7 mouse cellular contexts compared by ENCODE assay signal in genomic region chr3:65665977-65666766, GRCm38 (mm10). TPM values are rescaled to one million over a fixed set of nuclear protein-coding genes. Genes with fewer than 3 reads are reported as not detected.
A peak's percentile ranks its signal among the peaks of the same experiment; 100 is the strongest.
DNase-seq lines count a peak whose midpoint lies in the region; ATAC-seq and TF ChIP-seq lines count a peak whose summit lies in the region.

Lekr1 (plus strand) TSS chr3:65666228.

- H3K79me2 ChIP-seq in heart, adult 2 months (replicated peaks; ENCODE audit: control insufficient read depth, insufficient read depth, low read length) = no peaks in the 10 kb centered on the region

- peak; percentile 92 for DNase-seq in adrenal gland, postnatal 25 days
- peak; percentile 92 to 94 for DNase-seq in heart, adult 2 months
- peak; percentile 94 for DNase-seq in kidney, adult 2 months
- DNase-seq in limb, embryonic 11.5 days (ENCODE audit: low spot score) = peak; percentile 94

- H3K27me3 ChIP-seq in embryonic facial prominence, embryonic 12.5 days = no peaks in the 10 kb centered on the region
- no peaks in the 10 kb centered on the region for H3K27me3 ChIP-seq in heart, adult 2 months (ENCODE audit: control insufficient read depth, insufficient read depth, low read length)
- H3K27me3 ChIP-seq in kidney, adult 2 months (replicated peaks; ENCODE audit: control insufficient read depth, insufficient read depth, low read length) = no peaks in the 10 kb centered on the region
- no peaks in the 10 kb centered on the region for H3K27me3 ChIP-seq in limb, embryonic 11.5 days (ENCODE audit: control insufficient read depth, insufficient read depth, low read length)
- H3K27me3 ChIP-seq in midbrain, embryonic 13.5 days = peaks cover 20% of the 10 kb centered on the region
- no peaks in the 10 kb centered on the region for H3K27me3 ChIP-seq in small intestine, adult 2 months (ENCODE audit: control insufficient read depth, insufficient read depth, low read length)

- no peak within 1 kb of the TSS for H3K27ac ChIP-seq in embryonic facial prominence, embryonic 12.5 days
- H3K27ac ChIP-seq in heart, adult 2 months = peak within 1 kb of the TSS; percentile 80
- peak within 1 kb of the TSS; percentile 64 for H3K27ac ChIP-seq in kidney, adult 2 months (ENCODE audit: insufficient read depth, low read depth, low read length)
- H3K27ac ChIP-seq in limb, embryonic 11.5 days (replicated peaks; ENCODE audit: low read depth, low read length) = no peak within 1 kb of the TSS
- H3K27ac ChIP-seq in midbrain, embryonic 13.5 days = peak within 1 kb of the TSS; percentile 68
- H3K27ac ChIP-seq in small intestine, adult 2 months (ENCODE audit: insufficient read depth, low read depth, low read length) = peak within 1 kb of the TSS; percentile 55

- TF ChIP-seq POLR2A in heart, adult 2 months (IDR thresholded peaks at IDR 0.05; ENCODE audit: insufficient read depth, low read depth, low read length) = peak; percentile 78
- TF ChIP-seq POLR2A in kidney, adult 2 months (IDR thresholded peaks at IDR 0.05; ENCODE audit: low read depth, low read length) = no peak
- TF ChIP-seq POLR2A in small intestine, adult 2 months (IDR thresholded peaks at IDR 0.05; ENCODE audit: low read depth, low read length) = peak; percentile 77

- ATAC-seq in embryonic facial prominence, embryonic 12.5 days (ENCODE audit: insufficient number of reproducible peaks, insufficient read depth, low FRiP score, low TSS enrichment) = peak; percentile 84
- peak; percentile 91 for ATAC-seq in limb, embryonic 11.5 days (ENCODE audit: insufficient number of reproducible peaks, low FRiP score, low TSS enrichment, low read depth)
- peak; percentile 96 for ATAC-seq in midbrain, embryonic 13.5 days

- intact Hi-C loops in heart, adult 2 months (cut with DNase I) = loop anchor here (5.0 kb wide), 2 partner anchors 196 to 261 kb away; no protein-coding TSS in a partner anchor

- H3K9ac ChIP-seq in embryonic facial prominence, embryonic 12.5 days = peak within 1 kb of the TSS; percentile 63
- H3K9ac ChIP-seq in heart, adult 2 months (ENCODE audit: low read depth, low read length) = peak within 1 kb of the TSS; percentile 79
- peak within 1 kb of the TSS; percentile 78 for H3K9ac ChIP-seq in limb, embryonic 11.5 days (ENCODE audit: low read length)
- peak within 1 kb of the TSS; percentile 68 for H3K9ac ChIP-seq in midbrain, embryonic 13.5 days (replicated peaks)

- TF ChIP-seq CTCF in heart, adult 2 months (IDR thresholded peaks at IDR 0.05) = no peak
- TF ChIP-seq CTCF in kidney, adult 2 months (conservative IDR thresholded peaks at IDR 0.05; ENCODE audit: insufficient read depth, insufficient read length, low read depth, low read length) = no peak
- TF ChIP-seq CTCF in small intestine, adult 2 months (IDR thresholded peaks at IDR 0.05; ENCODE audit: extremely low read depth, insufficient read length, insufficient replicate concordance, low read depth, low read length) = no peak

- peak within 1 kb of the TSS; percentile 75 for H3K4me3 ChIP-seq in embryonic facial prominence, embryonic 12.5 days
- H3K4me3 ChIP-seq in heart, adult 2 months = peak within 1 kb of the TSS; percentile 67
- H3K4me3 ChIP-seq in kidney, adult 2 months (ENCODE audit: insufficient read depth, low read depth, low read length) = peak within 1 kb of the TSS; percentile 62
- peak within 1 kb of the TSS; percentile 74 for H3K4me3 ChIP-seq in limb, embryonic 11.5 days (ENCODE audit: low read depth, low read length)
- H3K4me3 ChIP-seq in midbrain, embryonic 13.5 days (replicated peaks) = peak within 1 kb of the TSS; percentile 66
- H3K4me3 ChIP-seq in small intestine, adult 2 months (ENCODE audit: low read depth, low read length) = peak within 1 kb of the TSS; percentile 85

- peak within 1 kb of the TSS; percentile 73 for H3K4me2 ChIP-seq in embryonic facial prominence, embryonic 12.5 days (replicated peaks)
- H3K4me2 ChIP-seq in limb, embryonic 11.5 days (ENCODE audit: low read depth, severe bottlenecking) = peak within 1 kb of the TSS; percentile 70
- peak within 1 kb of the TSS; percentile 74 for H3K4me2 ChIP-seq in midbrain, embryonic 13.5 days (replicated peaks)

- H3K9me3 ChIP-seq in embryonic facial prominence, embryonic 12.5 days = no peaks in the 10 kb centered on the region
- no peaks in the 10 kb centered on the region for H3K9me3 ChIP-seq in limb, embryonic 11.5 days (ENCODE audit: control insufficient read depth, low read length)
- H3K9me3 ChIP-seq in midbrain, embryonic 13.5 days = no peaks in the 10 kb centered on the region

- H3K4me1 ChIP-seq in embryonic facial prominence, embryonic 12.5 days = no peaks in the 10 kb centered on the region
- H3K4me1 ChIP-seq in heart, adult 2 months (ENCODE audit: control insufficient read depth, insufficient read depth, low read length) = peaks cover 1% of the 10 kb centered on the region; the same call in 1 of the 2 replicates
- H3K4me1 ChIP-seq in kidney, adult 2 months (ENCODE audit: control insufficient read depth, insufficient read depth, low read length) = peaks cover 2% of the 10 kb centered on the region; the same call in 1 of the 2 replicates
- no peaks in the 10 kb centered on the region for H3K4me1 ChIP-seq in limb, embryonic 11.5 days (ENCODE audit: control insufficient read depth, insufficient read depth, low read length)
- no peaks in the 10 kb centered on the region for H3K4me1 ChIP-seq in midbrain, embryonic 13.5 days (replicated peaks)
- peaks cover 2% of the 10 kb centered on the region; the same call in 1 of the 2 replicates for H3K4me1 ChIP-seq in small intestine, adult 2 months (ENCODE audit: control insufficient read depth, insufficient read depth, insufficient read length, low read length)

- no peak for TF ChIP-seq EP300 in heart, adult 2 months (IDR thresholded peaks at IDR 0.05; ENCODE audit: insufficient read depth, low read depth, low read length)

- no peaks in the 10 kb centered on the region for H3K36me3 ChIP-seq in embryonic facial prominence, embryonic 12.5 days
- H3K36me3 ChIP-seq in heart, adult 2 months (ENCODE audit: control insufficient read depth, insufficient read depth, low read length) = no peaks in the 10 kb centered on the region
- no peaks in the 10 kb centered on the region for H3K36me3 ChIP-seq in kidney, adult 2 months (ENCODE audit: control insufficient read depth, insufficient read depth, low read length)
- no peaks in the 10 kb centered on the region for H3K36me3 ChIP-seq in limb, embryonic 11.5 days (ENCODE audit: control insufficient read depth, insufficient read depth, low read length)
- H3K36me3 ChIP-seq in midbrain, embryonic 13.5 days = no peaks in the 10 kb centered on the region
- no peaks in the 10 kb centered on the region for H3K36me3 ChIP-seq in small intestine, adult 2 months (ENCODE audit: control insufficient read depth, insufficient read depth, low read length)

- 2% methylated on average over 73 of the region's 73 CpGs for WGBS in embryonic facial prominence, embryonic 12.5 days
- 1% methylated on average over 73 of the region's 73 CpGs for WGBS in heart, adult 2 months
- 1% methylated on average over 73 of the region's 73 CpGs for WGBS in kidney, adult 2 months
- 2% methylated on average over 73 of the region's 73 CpGs for WGBS in limb, embryonic 11.5 days
- WGBS in midbrain, embryonic 13.5 days = 3% methylated on average over 73 of the region's 73 CpGs
- WGBS in small intestine, adult 2 months = 1% methylated on average over 73 of the region's 73 CpGs

RNA-seq across cellular contexts. Expression of gene Lekr1, which starts in this region (rescaled TPM):
- 2.2 and 5.2 TPM in 2 replicates for total RNA-seq in adrenal gland, postnatal 25 days (2021)
- polyA plus RNA-seq in embryonic facial prominence, embryonic 12.5 days (2016; fragmentation: Nextera tagmentation; extraction: Ambion mirVana) = 8.7 and 9.6 TPM in 2 replicates
- total RNA-seq in heart, adult 2 months (2021) = 1 to 10 TPM; 2.1 to 2.2 TPM
- 0.84 and 1.8 TPM in 2 replicates for polyA plus RNA-seq in heart, adult 2 months (2012; rRNA removed)
- polyA plus RNA-seq in kidney, adult 2 months (2012; rRNA removed) = 1.1 and 1.7 TPM in 2 replicates
- polyA plus RNA-seq in limb, embryonic 11.5 days (2014; fragmentation: Nextera tagmentation; extraction: Ambion mirVana) = 6.3 and 7.3 TPM in 2 replicates
- 5.7 and 6.0 TPM in 2 replicates for polyA plus RNA-seq in midbrain, embryonic 13.5 days (2015; fragmentation: Nextera tagmentation; extraction: Ambion mirVana)
- 0.32 TPM in 1 of 2 replicates, not detected in the other for polyA plus RNA-seq in small intestine, adult 2 months (2012; rRNA removed)

Comparison
In these comparisons a context has a peak if more than half of its experiments do, and no peak if none do; other contexts are left out.
1. H3K27ac ChIP-seq: peak in heart, adult 2 months (single experiment), kidney, adult 2 months (single experiment), midbrain, embryonic 13.5 days (single experiment) and small intestine, adult 2 months (single experiment); none in embryonic facial prominence, embryonic 12.5 days (single experiment) and limb, embryonic 11.5 days (single experiment).
2. Peak in every context shown above with its lines, with median percentiles within 50 percentile points of each other: DNase-seq, ATAC-seq, H3K4me2 ChIP-seq, H3K4me3 ChIP-seq and H3K9ac ChIP-seq.